Mouse (Mus musculus): ENCODE results near the gene Rrp15.

GRCm38 (mm10) chr1:186682606-186683005 lies 66.6 kb downstream of the Rrp15 start:
- TF ChIP-seq CTCF (IDR thresholded peaks at IDR 0.05; ENCODE audit: low read depth) (no peak), EP300 (IDR thresholded peaks at IDR 0.05; ENCODE audit: low read depth) (no peak)

All from heart, postnatal 0 days (tissue).